Mouse (Mus musculus): ENCODE measurements around the gene Rngtt. TPM values are rescaled to one million over a fixed set of nuclear protein-coding genes. Genes with fewer than 3 reads are reported as not detected.
"Not testable (repeated sequence)": the region's sequence is repeated elsewhere in the genome, so short reads cannot be mapped to it uniquely, and the experiment has no call there.

The Rngtt gene
- polyA plus RNA-seq, 1 experiment from 2014 or later = 14.3 TPM

DNA sequence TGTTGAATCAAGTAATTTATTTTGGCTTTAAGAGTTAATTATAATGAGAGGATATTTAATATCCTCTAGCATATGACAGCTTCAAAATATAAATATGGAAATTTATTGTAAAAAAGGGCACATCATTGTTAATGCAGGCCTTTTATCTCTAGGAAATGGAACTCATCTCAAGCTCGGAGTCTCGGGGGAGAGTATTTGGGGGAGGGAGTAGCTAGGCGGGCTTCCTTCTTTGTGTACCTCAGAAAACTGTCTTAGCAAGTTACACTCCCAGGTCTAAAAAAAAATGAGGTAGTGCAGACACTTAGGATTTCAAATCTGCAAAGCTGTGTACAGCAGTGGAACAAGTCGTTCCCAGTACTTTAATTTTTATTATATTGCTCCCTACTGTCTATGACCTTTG, 104.7 kb downstream of the Rngtt start:
- H3K4me3 ChIP-seq (replicated peaks; ENCODE audit: low read depth, low read length) = no peak overlapping the region
- no peaks in the 10 kb centered on the region for H3K36me3 ChIP-seq (ENCODE audit: insufficient read depth, low read length)
- no peak for DNase-seq (ENCODE audit: low spot score)
- H3K4me2 ChIP-seq (ENCODE audit: low read length) = no peak overlapping the region
- no peak overlapping the region for H3K27ac ChIP-seq
- no peaks in the 10 kb centered on the region for H3K27me3 ChIP-seq (ENCODE audit: insufficient read depth, low read length)
- H3K9me3 ChIP-seq (replicated peaks; ENCODE audit: low read length) = no peaks in the 10 kb centered on the region
- H3K4me1 ChIP-seq (replicated peaks; ENCODE audit: insufficient read depth, low read length) = no peaks in the 10 kb centered on the region
- ATAC-seq (replicated peaks; ENCODE audit: low FRiP score, low read depth) = no peak
- TF ChIP-seq CTCF (IDR thresholded peaks at IDR 0.05; ENCODE audit: low read depth) = no peak
- no peak overlapping the region for H3K9ac ChIP-seq (ENCODE audit: low read depth, low read length)
- 68% methylated on average over 4 of the region's 4 CpGs for WGBS

DNA sequence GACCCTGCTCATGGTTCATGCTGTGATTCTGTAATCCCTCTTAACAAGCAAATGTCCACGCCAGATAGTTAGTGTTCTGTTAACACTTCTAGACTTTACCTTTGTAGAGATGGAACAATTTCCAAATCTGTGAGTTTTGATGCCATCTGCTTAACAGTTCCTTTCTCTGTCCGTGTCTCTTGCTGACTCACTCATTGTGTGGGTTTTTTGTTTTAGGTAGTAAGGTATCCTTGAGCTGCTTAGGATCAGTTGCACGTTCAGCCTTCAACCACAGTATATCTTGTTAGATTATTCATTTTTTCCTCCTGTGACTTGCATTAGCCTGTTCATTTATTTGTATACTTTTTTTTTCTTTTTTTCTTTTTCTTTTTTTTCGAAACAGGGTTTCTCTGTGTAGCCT, 107.3 kb downstream of the Rngtt start:
- TF ChIP-seq CTCF (IDR thresholded peaks at IDR 0.05; ENCODE audit: low read depth) = no peak
- H3K4me2 ChIP-seq (ENCODE audit: low read length) = no peak overlapping the region
- DNase-seq (ENCODE audit: low spot score) (no peak), ATAC-seq (replicated peaks; ENCODE audit: low FRiP score, low read depth) (no peak)
- no peak overlapping the region for H3K4me3 ChIP-seq (replicated peaks; ENCODE audit: low read depth, low read length)
- no peaks in the 10 kb centered on the region for H3K9me3 ChIP-seq (replicated peaks; ENCODE audit: low read length)
- H3K27ac ChIP-seq = no peak overlapping the region
- H3K9ac ChIP-seq (ENCODE audit: low read depth, low read length) = no peak overlapping the region
- no peaks in the 10 kb centered on the region for H3K27me3 ChIP-seq (ENCODE audit: insufficient read depth, low read length)
- 90% methylated on average over 4 of the region's 4 CpGs for WGBS
- no peaks in the 10 kb centered on the region for H3K4me1 ChIP-seq (replicated peaks; ENCODE audit: insufficient read depth, low read length)
- no peaks in the 10 kb centered on the region for H3K36me3 ChIP-seq (ENCODE audit: insufficient read depth, low read length)

DNA sequence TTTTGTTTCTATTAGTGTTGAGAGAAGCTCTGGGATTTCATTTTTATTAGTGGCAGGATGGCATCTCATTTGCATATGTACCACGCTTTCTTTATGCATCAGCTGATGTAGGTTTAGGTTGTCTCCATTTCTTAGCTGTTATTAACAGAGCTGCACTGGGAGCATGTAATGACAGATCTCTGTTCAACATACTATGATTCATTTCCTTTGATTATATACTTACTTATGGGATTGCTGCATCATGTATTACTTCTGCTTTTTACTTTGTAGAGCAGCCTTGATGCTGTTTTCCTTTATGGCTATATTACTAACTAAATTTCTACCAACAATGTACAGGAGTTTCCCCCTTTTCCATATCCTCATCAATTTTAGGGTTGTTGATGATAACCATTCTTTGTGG, 109.5 kb downstream of the Rngtt start:
- Histone ChIP-seq H3K4me2 (ENCODE audit: low read length) (no peak overlapping the region), H3K4me1 (replicated peaks; ENCODE audit: insufficient read depth, low read length) (no peaks in the 10 kb centered on the region), H3K4me3 (replicated peaks; ENCODE audit: low read depth, low read length) (no peak overlapping the region), H3K36me3 (ENCODE audit: insufficient read depth, low read length) (no peaks in the 10 kb centered on the region), H3K27ac (no peak overlapping the region), H3K27me3 (ENCODE audit: insufficient read depth, low read length) (no peaks in the 10 kb centered on the region), H3K9me3 (replicated peaks; ENCODE audit: low read length) (no peaks in the 10 kb centered on the region), H3K9ac (ENCODE audit: low read depth, low read length) (no peak overlapping the region)
- TF ChIP-seq CTCF (IDR thresholded peaks at IDR 0.05; ENCODE audit: low read depth) = no peak
- ATAC-seq (replicated peaks; ENCODE audit: low FRiP score, low read depth) (no peak), DNase-seq (ENCODE audit: low spot score) (no peak)
- WGBS = 94% methylated on average over 1 of the region's 1 CpGs

DNA sequence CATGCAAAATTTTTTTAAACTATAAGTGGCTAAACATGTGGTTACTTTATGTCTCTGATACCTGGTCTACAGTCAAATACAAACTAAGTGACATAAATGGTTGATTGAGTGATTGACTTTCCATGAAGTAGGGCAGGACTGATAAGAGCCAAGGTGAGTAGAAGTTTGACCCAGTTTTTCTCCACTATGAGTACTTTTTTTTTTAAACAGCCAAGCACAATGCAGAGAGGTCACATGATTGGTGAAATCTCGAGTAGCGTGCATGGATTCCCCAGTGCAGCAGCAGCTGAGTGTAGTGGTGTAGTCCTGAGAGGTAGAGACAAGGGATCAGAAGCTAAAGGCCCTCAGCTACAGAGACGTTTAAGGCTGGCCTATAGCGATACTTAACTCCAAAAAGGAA, 118.7 kb downstream of the Rngtt start:
- 66% methylated on average over 4 of the region's 4 CpGs for WGBS
- DNase-seq (ENCODE audit: low spot score) = no peak
- Histone ChIP-seq H3K4me3 (replicated peaks; ENCODE audit: low read depth, low read length) (no peak overlapping the region), H3K4me1 (replicated peaks; ENCODE audit: insufficient read depth, low read length) (no peaks in the 10 kb centered on the region), H3K4me2 (ENCODE audit: low read length) (no peak overlapping the region), H3K9ac (ENCODE audit: low read depth, low read length) (no peak overlapping the region), H3K27me3 (ENCODE audit: insufficient read depth, low read length) (no peaks in the 10 kb centered on the region), H3K9me3 (replicated peaks; ENCODE audit: low read length) (no peaks in the 10 kb centered on the region), H3K36me3 (ENCODE audit: insufficient read depth, low read length) (no peaks in the 10 kb centered on the region), H3K27ac (no peak overlapping the region)
- TF ChIP-seq CTCF (IDR thresholded peaks at IDR 0.05; ENCODE audit: low read depth) = no peak
- no peak for ATAC-seq (replicated peaks; ENCODE audit: low FRiP score, low read depth)

DNA sequence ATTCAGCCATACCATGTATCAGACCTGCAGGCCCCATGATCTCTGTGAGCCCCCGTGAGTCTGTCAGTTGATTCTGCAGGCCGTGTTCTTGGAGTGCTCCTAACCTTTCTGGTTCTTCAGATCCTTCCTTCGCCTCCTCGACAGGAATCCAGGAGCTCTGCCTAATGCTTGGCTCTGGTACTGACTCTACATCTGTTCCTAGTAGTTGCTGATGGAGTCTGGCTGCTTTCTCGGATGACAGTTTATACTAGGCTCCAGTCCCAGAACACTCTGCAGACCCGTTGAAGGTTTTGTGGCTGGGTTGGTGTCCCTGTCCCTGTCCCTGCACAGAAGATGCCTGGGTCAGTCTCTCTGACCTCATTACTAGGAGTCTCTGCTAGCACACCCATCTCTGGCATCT, 131.8 kb downstream of the Rngtt start:
- H3K9ac ChIP-seq (ENCODE audit: low read depth, low read length) = no peak overlapping the region
- H3K4me1 ChIP-seq (replicated peaks; ENCODE audit: insufficient read depth, low read length) = no peaks in the 10 kb centered on the region
- TF ChIP-seq CTCF (IDR thresholded peaks at IDR 0.05; ENCODE audit: low read depth) = no peak
- no peak overlapping the region for H3K4me3 ChIP-seq (replicated peaks; ENCODE audit: low read depth, low read length)
- H3K36me3 ChIP-seq (ENCODE audit: insufficient read depth, low read length) = no peaks in the 10 kb centered on the region
- 79% methylated on average over 6 of the region's 6 CpGs for WGBS
- no peaks in the 10 kb centered on the region for H3K9me3 ChIP-seq (replicated peaks; ENCODE audit: low read length)
- H3K27me3 ChIP-seq (ENCODE audit: insufficient read depth, low read length) = no peaks in the 10 kb centered on the region
- H3K27ac ChIP-seq = no peak overlapping the region
- DNase-seq (ENCODE audit: low spot score) (no peak), ATAC-seq (replicated peaks; ENCODE audit: low FRiP score, low read depth) (no peak)
- no peak overlapping the region for H3K4me2 ChIP-seq (ENCODE audit: low read length)

DNA sequence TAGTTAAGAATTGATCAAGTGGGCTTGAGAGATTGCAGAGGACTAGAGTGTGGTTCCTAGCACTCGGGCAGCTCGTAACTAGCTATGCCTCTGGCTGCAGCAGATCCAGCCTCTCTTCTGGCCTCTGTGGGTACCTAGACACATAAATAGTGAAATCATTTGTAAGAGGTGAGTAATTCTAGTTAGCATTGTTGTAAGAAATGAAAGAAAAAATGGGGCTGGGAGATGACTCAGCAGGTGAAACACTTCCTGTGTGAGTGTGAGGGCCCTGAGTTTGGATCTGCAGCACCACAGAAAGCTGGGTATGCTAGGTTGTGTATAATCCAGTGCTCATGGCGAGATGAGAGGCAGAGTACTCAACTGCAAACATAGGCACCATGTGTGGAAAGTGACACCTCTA, 136.2 kb downstream of the Rngtt start:
- DNase-seq (ENCODE audit: low spot score) (no peak), ATAC-seq (replicated peaks; ENCODE audit: low FRiP score, low read depth) (no peak)
- Histone ChIP-seq H3K9me3 (replicated peaks; ENCODE audit: low read length) (no peaks in the 10 kb centered on the region), H3K4me2 (ENCODE audit: low read length) (no peak overlapping the region), H3K27ac (no peak overlapping the region), H3K4me1 (replicated peaks; ENCODE audit: insufficient read depth, low read length) (no peaks in the 10 kb centered on the region), H3K27me3 (ENCODE audit: insufficient read depth, low read length) (no peaks in the 10 kb centered on the region), H3K9ac (ENCODE audit: low read depth, low read length) (no peak overlapping the region), H3K4me3 (replicated peaks; ENCODE audit: low read depth, low read length) (no peak overlapping the region), H3K36me3 (ENCODE audit: insufficient read depth, low read length) (no peaks in the 10 kb centered on the region)
- 97% methylated on average over 3 of the region's 3 CpGs for WGBS
- TF ChIP-seq CTCF (IDR thresholded peaks at IDR 0.05; ENCODE audit: low read depth) = no peak

DNA sequence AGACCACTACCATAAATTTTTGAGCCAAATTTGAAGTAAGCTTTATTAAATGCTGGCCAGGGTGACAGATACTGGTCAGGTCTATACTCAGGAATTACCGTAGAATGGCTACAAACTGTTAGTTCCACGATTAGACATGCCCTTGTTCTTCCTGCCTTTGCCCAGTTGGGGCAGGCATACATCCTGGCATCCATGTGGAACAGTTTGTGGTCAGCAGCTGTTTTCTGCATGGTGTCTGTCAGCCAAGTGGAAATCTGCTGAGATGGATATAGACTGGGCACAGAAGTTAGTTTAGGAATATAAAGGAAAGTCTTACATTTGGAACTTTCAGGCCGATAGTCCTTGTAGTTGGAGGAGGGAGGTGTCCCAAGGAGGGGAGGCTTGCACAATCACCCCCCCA, 136.8 kb downstream of the Rngtt start:
- ATAC-seq (replicated peaks; ENCODE audit: low FRiP score, low read depth) (no peak), DNase-seq (ENCODE audit: low spot score) (no peak)
- H3K9me3 ChIP-seq (replicated peaks; ENCODE audit: low read length) = no peaks in the 10 kb centered on the region
- WGBS = 94% methylated on average over 3 of the region's 3 CpGs
- H3K9ac ChIP-seq (ENCODE audit: low read depth, low read length) = no peak overlapping the region
- H3K36me3 ChIP-seq (ENCODE audit: insufficient read depth, low read length) = no peaks in the 10 kb centered on the region
- H3K27me3 ChIP-seq (ENCODE audit: insufficient read depth, low read length) = no peaks in the 10 kb centered on the region
- TF ChIP-seq CTCF (IDR thresholded peaks at IDR 0.05; ENCODE audit: low read depth) = no peak
- no peaks in the 10 kb centered on the region for H3K4me1 ChIP-seq (replicated peaks; ENCODE audit: insufficient read depth, low read length)
- no peak overlapping the region for H3K27ac ChIP-seq
- H3K4me2 ChIP-seq (ENCODE audit: low read length) = no peak overlapping the region
- H3K4me3 ChIP-seq (replicated peaks; ENCODE audit: low read depth, low read length) = no peak overlapping the region

DNA sequence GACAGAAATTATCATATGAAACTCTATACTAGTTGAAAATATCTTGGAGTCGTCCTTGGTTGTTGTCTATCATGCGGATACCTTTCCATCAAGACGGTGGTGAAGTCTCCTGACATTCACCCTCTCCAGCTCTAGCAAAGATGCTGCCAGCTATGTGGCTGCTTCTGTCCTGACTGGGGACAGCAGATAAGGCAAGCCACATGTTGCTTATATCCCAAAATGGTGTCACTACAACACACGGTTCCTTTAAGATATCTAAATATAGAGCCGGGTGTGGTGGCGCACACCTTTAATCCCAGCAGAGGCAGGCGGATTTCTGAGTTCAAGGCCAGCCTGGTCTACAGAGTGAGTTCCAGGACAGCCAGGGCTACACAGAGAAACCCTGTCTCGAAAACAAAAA, 140.2 kb downstream of the Rngtt start:
- not testable (repeated sequence) for H3K9ac ChIP-seq (ENCODE audit: low read depth, low read length); DNase-seq (ENCODE audit: low spot score); H3K4me3 ChIP-seq (replicated peaks; ENCODE audit: low read depth, low read length); H3K27ac ChIP-seq; H3K4me2 ChIP-seq (ENCODE audit: low read length); ATAC-seq (replicated peaks; ENCODE audit: low FRiP score, low read depth); H3K4me1 ChIP-seq (replicated peaks; ENCODE audit: insufficient read depth, low read length); H3K36me3 ChIP-seq (ENCODE audit: insufficient read depth, low read length); H3K27me3 ChIP-seq (ENCODE audit: insufficient read depth, low read length); H3K9me3 ChIP-seq (replicated peaks; ENCODE audit: low read length)
- 88% methylated on average over 8 of the region's 8 CpGs for WGBS

All from kidney, postnatal 0 days (tissue).